Mouse (Mus musculus): ENCODE results near the gene Iqcg. TPM values are rescaled to one million over a fixed set of nuclear protein-coding genes. Genes with fewer than 3 reads are reported as not detected.
"Not testable (repeated sequence)": the region's sequence is repeated elsewhere in the genome, so short reads cannot be mapped to it uniquely, and the experiment has no call there.

Gene Iqcg
- 1 to 10 TPM; 4.6 to 7.1 TPM for total RNA-seq (2021)
- long read RNA-seq, full-length matches to known transcripts, result 3 of 5 reads
- long read RNA-seq, partial matches to known transcripts, result 1 of 5 reads
- long read RNA-seq, other reads (novel, unspliced or antisense), result 1 of 5 reads

GRCm38 (mm10) chr16:33056095-33056785 is at the start of gene Iqcg, which contains the start of gene Rpl35a:
TSS of gene Iqcg (minus strand) at chr16:33056218.
TSS of gene Rpl35a (plus strand) at chr16:33056453.
- DNase-seq (ENCODE audit: low spot score in 2 of 2), result peak; percentile 90 to 93

GRCm38 (mm10) chr16:33085666-33086065 is 29.6 kb upstream of the Iqcg start:
- no peak for DNase-seq (ENCODE audit: low spot score in 2 of 2)

GRCm38 (mm10) chr16:33083996-33084395 is 28.0 kb upstream of the Iqcg start:
- DNase-seq (ENCODE audit: low spot score in 2 of 2), result no peak

- DNase-seq (ENCODE audit: low spot score in 2 of 2), result no peak
These were observed 26.9 kb upstream of the Iqcg start for GRCm38 (mm10) chr16:33082951-33083350.

GRCm38 (mm10) chr16:33080063-33080462 is 24.0 kb upstream of the Iqcg start:
- no peak for DNase-seq (ENCODE audit: low spot score in 2 of 2)

- no peak for DNase-seq (ENCODE audit: low spot score in 2 of 2)
These were observed 21.1 kb upstream of the Iqcg start for GRCm38 (mm10) chr16:33077069-33077627.

- DNase-seq (ENCODE audit: low spot score in 2 of 2), result no peak
These were observed 20.1 kb upstream of the Iqcg start for GRCm38 (mm10) chr16:33076078-33076477.

- no peak for DNase-seq (ENCODE audit: low spot score in 2 of 2)
These were observed 18.9 kb upstream of the Iqcg start for GRCm38 (mm10) chr16:33074967-33075366.

GRCm38 (mm10) chr16:33072871-33073557 is 17.0 kb upstream of the Iqcg start:
- no peak for DNase-seq (ENCODE audit: low spot score in 2 of 2)

- DNase-seq (ENCODE audit: low spot score in 2 of 2), result no peak
These were observed 14.9 kb upstream of the Iqcg start for GRCm38 (mm10) chr16:33070928-33071327.

- DNase-seq (ENCODE audit: low spot score in 2 of 2), result no peak
These were observed 8.6 kb upstream of the Iqcg start for GRCm38 (mm10) chr16:33064636-33065035.

GRCm38 (mm10) chr16:33063267-33063666 is 7.2 kb upstream of the Iqcg start:
- peak in 1 of 2 experiments; percentile 14 for DNase-seq (ENCODE audit: low spot score in 2 of 2)

GRCm38 (mm10) chr16:33062682-33063131 is 6.7 kb upstream of the Iqcg start:
- DNase-seq (ENCODE audit: low spot score in 2 of 2), result peak; percentile 60 to 70

- DNase-seq (ENCODE audit: low spot score in 2 of 2), result peak; percentile 81 to 88
These were observed 6.1 kb upstream of the Iqcg start, which contains the start of gene Lmln for GRCm38 (mm10) chr16:33062024-33062681. TSS of gene Lmln (plus strand) at chr16:33062521.

- DNase-seq (ENCODE audit: low spot score in 2 of 2), result no peak
These were observed 5.4 kb upstream of the Iqcg start for GRCm38 (mm10) chr16:33061400-33061799.

- DNase-seq (ENCODE audit: low spot score in 2 of 2), result no peak
These were observed 4.9 kb upstream of the Iqcg start for GRCm38 (mm10) chr16:33060926-33061325.

- no peak for DNase-seq (ENCODE audit: low spot score in 2 of 2)
These were observed 3.5 kb upstream of the Iqcg start for GRCm38 (mm10) chr16:33059471-33059870.

- not testable (repeated sequence) for DNase-seq (ENCODE audit: low spot score in 2 of 2)
These were observed 2.6 kb upstream of the Iqcg start for GRCm38 (mm10) chr16:33058656-33059055.

GRCm38 (mm10) chr16:33058033-33058432 is 2.0 kb upstream of the Iqcg start:
- no peak for DNase-seq (ENCODE audit: low spot score in 2 of 2)

- no peak for DNase-seq (ENCODE audit: low spot score in 2 of 2)
These were observed 768 bp upstream of the Iqcg start for GRCm38 (mm10) chr16:33056786-33057185.

- peak in 1 of 2 experiments; percentile 19 for DNase-seq (ENCODE audit: low spot score in 2 of 2)
These were observed 363 bp downstream of the Iqcg start for GRCm38 (mm10) chr16:33055655-33056054.
